Mouse (Mus musculus): ENCODE results near the gene Rtn4. TPM values are rescaled to one million over a fixed set of nuclear protein-coding genes. Genes with fewer than 3 reads are reported as not detected.

The Rtn4 gene
- polyA plus RNA-seq, 1 experiment: 96.2 TPM

DNA sequence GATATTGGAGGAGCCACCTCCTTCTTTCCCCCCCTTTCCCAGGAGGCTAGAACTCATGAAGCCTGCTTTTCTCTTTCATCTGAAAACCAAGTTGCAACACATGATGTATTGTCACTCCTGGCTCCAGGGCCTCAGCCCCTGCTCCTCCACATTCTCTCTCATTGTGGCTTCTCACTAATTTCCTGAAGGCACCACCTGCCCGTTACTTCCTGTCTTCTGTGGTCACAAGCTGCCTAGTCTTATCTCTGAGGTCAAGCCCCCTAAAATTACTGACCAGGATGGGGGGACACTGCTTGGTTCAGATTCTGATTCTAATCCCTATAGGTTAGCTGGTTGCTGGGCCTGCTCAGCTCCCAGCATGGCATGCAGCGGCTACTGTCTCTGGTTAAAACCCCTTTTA, 82.0 kb downstream of the Rtn4 start:
- TF ChIP-seq GATA1 (IDR thresholded peaks at IDR 0.05; ENCODE audit: low read length): no peak

DNA sequence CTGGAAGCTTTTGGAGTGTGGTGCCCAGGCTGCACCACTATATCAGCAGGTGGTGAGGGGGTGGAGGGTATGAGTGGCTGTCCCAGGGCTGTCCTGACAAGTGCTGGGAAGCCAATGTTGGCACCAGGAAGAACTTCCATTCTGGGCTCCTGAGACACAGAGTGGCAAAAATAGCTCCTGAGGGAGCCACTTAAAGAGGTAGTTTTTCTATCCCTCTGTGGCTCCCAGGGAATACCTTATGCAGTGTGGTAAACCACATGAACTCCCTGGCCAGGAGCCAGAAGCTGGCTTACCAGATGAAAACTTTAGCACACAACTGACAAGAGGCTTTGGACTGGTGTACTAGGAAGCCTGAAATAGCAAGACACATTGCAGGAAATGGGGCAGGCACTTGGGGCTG, 85.2 kb downstream of the Rtn4 start:
- no peak for TF ChIP-seq GATA1 (IDR thresholded peaks at IDR 0.05; ENCODE audit: low read length)

GRCm38 (mm10) chr11:29778936-29779335, 86.2 kb downstream of the Rtn4 start:
- no peak for TF ChIP-seq GATA1 (IDR thresholded peaks at IDR 0.05; ENCODE audit: low read length)

- TF ChIP-seq GATA1 (IDR thresholded peaks at IDR 0.05; ENCODE audit: low read length): no peak
These were observed 86.8 kb downstream of the Rtn4 start for GRCm38 (mm10) chr11:29779409-29780026.

DNA sequence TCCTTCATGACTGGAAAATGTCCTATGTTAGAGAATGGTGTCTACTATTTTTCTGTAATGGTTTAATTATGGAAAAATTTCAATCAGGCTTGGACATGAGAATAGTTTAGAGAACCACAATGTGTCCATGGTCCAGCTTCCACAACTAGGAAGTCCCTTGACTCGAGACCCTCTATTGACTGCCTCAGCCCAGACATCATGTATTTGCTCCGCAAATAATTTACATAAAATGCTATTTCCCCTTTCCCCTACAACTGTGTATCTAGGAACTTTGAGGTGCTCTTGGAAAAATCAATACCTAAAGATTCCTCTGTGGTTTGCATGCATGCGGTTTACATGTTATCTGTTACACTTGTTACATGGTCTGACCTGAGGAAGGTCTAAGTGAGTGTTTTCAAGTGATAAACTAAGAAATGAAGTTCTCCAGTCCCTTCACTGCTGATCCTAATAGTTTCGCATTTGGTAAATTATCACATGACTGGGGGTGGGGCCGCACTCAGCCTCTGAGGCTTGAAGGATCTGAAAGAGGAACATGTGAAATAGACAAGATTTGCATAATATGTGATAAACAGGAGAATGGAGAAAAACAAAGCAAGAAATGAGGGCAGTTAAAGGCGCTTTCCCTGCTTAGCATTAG, 94.0 kb downstream of the Rtn4 start:
- no peak for TF ChIP-seq GATA1 (IDR thresholded peaks at IDR 0.05; ENCODE audit: low read length)

- no peak for TF ChIP-seq GATA1 (IDR thresholded peaks at IDR 0.05; ENCODE audit: low read length)
These were observed 94.7 kb downstream of the Rtn4 start for GRCm38 (mm10) chr11:29787473-29787872.

GRCm38 (mm10) chr11:29788499-29788898, 95.8 kb downstream of the Rtn4 start:
- no peak for TF ChIP-seq GATA1 (IDR thresholded peaks at IDR 0.05; ENCODE audit: low read length)

GRCm38 (mm10) chr11:29788921-29789638, 96.3 kb downstream of the Rtn4 start:
- TF ChIP-seq GATA1 (IDR thresholded peaks at IDR 0.05; ENCODE audit: low read length): no peak

- TF ChIP-seq GATA1 (IDR thresholded peaks at IDR 0.05; ENCODE audit: low read length): no peak
These were observed 98.0 kb downstream of the Rtn4 start for GRCm38 (mm10) chr11:29790796-29791195.

Other genes with a start within 250 kb of the Rtn4 start
- gene Prorsd1, start 177.9 kb upstream of the Rtn4 start, polyA plus RNA-seq (2012): 9.8 and 16.9 TPM in 2 replicates
- 19.4 and 27.1 TPM in 2 replicates for gene Mtif2, start 166.5 kb upstream of the Rtn4 start, polyA plus RNA-seq (2012)
- not detected in 2 replicates for gene Clhc1, start 145.0 kb upstream of the Rtn4 start, polyA plus RNA-seq (2012)
- 53.5 and 64.9 TPM in 2 replicates for gene Rps27a, start 144.8 kb upstream of the Rtn4 start, polyA plus RNA-seq (2012)
- not detected in 2 replicates for gene 4931440F15Rik, start 132.7 kb downstream of the Rtn4 start, polyA plus RNA-seq (2012)

Measured in G1E-ER4 (cell line).